Mouse (Mus musculus) testis, postnatal 14 days (tissue): ENCODE data around the gene Gm5475.
"Not testable (repeated sequence)": the region's sequence is repeated elsewhere in the genome, so short reads cannot be mapped to it uniquely, and the experiment has no call there.

ENCODE experiments used
- DNase-seq: peaks from one replicate; pipeline ENCODE4 v3.0.0; 2021; ENCODE audit warnings: low spot score

The Gm5475 gene

DNA sequence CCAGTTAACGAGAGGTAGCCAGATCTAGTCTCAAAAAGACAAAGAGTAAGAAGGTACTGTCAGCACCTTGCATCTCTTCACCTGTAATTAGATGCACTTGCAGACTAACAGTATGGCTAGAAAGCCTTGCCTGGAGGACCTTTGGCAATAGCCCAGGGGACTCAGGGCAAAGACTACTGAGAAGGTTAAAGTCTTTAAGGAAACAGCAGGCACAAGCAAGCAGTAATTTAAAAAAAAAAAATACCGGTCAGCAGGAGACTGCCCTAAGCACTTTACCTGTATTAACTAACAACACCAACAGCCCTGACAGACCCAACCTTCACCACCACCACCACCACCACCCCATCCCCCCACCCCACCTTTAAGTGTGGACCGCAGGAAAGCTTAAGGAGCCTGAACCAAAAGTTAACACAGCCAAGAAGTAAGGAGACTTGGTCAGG lies at the start of gene Gm5475:
Gene Gm5475, plus strand, starts transcription at position 390 of the 440 bp plus-strand sequence.
- not testable (repeated sequence) for DNase-seq

DNA sequence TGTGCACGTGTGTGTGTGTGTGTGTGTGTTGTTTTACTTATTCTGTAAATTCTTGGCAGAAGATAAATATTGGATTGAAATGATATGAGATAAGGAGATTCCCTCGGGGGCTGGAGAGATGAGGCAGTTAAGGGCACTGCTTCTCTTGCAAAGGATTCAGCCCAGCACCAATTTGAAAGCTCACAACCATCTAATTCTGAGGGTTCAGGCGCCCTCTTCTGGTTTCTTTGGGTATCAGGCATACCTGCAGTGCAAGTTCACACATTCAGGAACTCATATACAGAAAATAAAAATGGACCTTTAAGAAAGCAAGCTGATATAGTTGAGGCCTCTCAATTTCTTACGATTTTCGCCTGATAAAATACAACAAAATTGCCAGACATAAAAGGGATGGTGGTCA lies 46.9 kb upstream of the Gm5475 start:
- DNase-seq, result no peak

DNA sequence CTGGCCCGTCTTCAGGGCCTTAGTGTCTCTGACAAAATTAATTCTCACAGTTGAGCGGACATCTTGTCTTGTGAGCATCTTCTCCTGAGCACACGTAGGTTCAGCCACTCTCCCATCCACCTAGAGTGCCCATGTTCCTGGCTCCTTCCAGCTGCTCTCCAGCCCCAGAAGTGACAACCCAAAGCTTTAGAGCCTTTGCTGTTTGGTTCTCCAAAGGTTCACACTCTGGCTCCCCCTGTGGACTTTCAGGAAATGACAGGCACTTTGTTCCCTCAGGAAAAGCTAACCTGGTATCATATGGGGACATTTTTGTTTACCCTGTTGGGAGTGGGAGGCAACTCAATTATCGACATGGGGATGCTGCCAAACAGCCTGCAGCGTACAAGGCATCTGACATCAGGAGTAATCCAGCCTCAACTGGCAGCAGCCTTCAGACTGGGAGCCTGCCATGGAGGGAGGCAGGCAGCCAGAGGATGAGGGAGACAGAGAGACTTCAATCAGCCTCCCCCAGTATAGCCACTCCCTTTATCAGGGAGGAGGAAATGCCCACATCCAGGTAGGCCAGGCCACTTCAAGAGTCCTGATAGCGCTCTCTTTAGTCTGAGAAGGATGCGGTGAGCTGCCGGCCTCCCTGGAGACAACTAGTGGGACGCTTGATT lies 44.0 kb upstream of the Gm5475 start:
- DNase-seq, result not testable (repeated sequence)

DNA sequence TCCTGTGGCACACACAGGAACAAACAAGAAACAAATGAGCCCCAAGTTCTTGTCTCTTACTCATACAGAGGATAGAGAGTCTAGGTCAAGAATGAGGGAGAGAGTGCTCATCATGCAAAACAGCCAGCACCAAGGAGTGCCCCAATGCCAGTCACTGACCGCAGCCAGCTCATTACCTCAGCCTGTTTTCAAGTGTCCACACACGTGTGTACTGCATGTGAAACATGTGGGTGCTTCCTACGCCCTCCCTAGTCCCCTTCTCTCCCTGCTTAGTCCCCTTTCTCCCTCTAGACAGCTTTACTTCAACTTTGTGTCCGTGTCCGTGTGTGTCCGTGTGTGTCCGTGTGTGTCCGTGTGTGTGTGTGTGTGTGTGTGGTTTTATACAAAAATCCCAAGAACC lies 42.3 kb upstream of the Gm5475 start:
- no peak for DNase-seq

DNA sequence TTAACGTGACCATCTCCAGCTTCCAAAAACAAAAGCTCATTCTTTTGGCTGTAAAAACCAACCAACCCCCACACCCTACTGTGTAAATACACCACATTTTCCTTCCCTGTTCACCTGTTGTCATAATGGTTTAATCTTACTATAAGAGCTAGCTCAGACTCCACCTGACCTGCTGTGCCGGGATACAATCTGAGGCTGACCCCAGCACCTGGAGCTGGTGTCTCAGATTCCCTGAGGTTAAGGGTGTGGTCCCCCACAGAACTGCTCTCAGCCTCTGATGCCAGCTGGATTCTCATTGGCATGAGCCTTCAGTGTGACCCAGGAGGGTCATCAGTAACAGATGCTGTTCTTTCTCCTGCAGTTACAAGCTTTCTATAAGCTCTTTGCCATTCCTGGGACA lies 41.8 kb upstream of the Gm5475 start:
- no peak for DNase-seq

DNA sequence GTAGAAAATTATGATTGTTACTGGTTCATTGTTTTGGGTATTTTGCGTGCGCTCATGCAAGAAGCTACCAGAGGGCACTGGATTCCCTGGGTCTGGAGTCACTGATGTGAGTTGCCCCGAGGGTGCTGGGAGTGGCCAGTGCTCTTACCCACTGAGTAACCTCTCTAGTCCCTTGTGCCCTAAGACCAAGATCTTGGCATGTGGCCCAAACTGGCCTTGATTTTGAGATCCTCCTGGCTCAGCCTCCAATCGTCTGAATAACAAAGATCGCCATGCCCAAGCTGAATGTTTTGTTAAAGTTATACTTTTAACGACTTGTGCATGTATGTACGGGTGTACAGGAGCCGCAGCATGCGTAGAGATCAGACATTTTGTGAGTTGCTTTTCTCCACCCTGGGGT lies 36.2 kb upstream of the Gm5475 start:
- DNase-seq, result no peak

DNA sequence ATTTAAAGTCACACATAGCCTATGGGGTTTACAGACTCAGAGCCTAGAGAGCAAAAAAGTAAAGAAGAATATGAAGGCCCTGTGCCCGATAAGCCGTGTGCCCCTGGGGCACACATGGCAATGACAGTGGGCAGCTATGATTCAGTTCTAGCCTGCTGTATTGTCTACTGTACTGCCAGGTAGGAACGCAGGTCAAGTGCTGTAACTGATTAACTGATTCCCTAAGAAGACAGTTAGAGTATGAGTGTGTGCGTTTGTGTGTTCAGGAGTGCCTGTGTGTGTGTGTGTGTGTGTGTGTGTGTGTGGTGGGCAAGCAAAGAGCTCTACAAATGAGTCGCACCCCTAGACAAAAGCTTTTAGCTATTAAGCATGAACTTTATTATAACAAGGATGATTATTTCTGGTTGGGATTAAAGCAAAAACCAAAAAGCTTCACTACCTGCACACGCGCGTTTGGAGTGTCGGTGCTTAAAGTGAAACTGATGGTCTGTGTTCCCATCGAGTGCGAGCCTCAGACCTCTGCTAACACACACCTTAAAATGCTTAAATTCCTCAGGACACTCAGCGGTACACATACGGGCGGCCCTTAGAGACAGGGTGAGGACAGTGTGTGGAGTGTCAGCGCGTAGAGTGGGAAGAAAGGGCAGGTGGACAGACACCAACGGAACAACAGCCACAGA lies 34.3 kb upstream of the Gm5475 start:
- no peak for DNase-seq

DNA sequence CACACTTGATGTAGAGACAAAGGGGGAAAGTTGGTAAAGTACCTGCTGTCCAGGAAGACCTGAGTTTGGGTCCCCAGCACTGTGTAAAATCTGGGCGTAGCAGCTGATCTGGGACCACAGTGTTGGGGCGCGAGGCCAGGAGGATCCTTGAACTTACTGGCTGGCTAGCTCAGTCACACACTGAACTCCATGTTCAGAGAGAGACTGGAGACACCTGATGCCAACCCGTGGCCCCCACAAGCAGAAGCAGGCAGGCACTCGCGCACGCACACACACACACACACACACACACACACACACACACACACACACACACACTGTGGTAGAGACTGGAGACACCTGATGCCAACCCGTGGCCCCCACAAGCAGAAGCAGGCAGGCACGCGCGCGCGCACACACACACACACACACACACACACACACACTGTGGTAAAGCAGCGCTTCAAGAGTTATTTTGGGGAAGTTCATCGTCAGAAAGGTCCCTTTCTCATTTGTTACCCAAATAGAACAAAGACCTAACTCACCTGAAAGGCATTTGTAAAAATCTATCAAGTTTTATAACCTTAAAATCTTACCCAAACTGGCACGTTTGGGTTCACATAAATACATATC lies 33.6 kb upstream of the Gm5475 start:
- no peak for DNase-seq

DNA sequence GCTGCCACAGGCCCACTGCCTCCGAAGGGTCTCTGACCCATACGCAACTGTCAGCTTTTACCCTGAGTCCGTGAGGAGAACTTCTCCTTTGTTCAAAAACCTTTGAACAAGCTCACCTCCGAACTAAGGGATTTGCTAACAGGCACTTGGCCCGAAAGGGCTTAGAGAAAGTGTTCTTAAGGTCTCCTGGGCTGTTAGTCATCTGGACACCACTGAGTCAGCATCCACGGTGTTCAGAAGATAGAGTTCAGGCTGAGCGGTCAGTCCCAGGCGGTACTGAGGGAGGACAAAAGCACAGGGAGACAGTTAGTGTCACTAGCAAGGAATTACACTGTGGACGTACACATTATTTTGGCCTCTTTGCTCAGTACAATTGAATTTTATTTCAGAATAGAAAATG lies 33.1 kb upstream of the Gm5475 start:
- no peak for DNase-seq

DNA sequence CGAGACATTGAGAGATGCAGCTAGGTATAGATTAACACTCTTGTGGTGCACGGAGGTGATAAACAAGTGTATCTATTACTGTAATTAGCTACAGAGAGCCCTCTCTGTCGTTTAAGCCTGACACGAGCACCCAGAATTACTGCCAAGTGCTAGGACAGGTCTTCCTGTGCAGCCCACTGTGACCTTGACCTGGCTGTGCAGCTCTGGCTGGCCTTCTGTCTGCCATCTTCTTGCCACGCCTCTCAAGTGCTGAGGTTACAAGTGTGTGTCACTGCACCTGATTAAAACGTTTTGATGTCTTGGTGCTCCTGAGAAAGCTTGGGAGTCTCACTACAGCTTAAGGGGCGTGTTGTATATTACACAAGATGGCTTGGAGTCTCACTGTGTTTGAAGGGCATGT lies 30.9 kb upstream of the Gm5475 start:
- no peak for DNase-seq

DNA sequence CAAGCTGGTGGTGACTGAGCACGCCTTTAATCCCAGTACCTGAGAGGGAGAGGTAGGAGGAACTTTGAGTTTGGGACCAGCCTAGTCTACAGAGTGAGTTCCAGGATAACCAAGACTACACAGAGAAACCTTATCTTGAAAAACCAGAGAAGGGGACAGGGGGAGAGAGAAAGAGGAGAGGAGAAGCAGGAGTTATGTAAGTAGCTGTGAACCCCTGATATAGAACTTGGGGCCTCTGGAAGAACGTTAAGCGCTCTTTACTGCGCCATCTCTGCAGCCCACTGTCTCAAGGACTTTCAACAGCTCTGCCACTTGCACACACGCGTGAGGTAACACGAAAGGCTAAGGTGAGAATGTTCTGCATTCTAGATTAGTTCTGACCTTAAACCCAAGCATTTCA lies 30.3 kb upstream of the Gm5475 start:
- DNase-seq, result no peak

DNA sequence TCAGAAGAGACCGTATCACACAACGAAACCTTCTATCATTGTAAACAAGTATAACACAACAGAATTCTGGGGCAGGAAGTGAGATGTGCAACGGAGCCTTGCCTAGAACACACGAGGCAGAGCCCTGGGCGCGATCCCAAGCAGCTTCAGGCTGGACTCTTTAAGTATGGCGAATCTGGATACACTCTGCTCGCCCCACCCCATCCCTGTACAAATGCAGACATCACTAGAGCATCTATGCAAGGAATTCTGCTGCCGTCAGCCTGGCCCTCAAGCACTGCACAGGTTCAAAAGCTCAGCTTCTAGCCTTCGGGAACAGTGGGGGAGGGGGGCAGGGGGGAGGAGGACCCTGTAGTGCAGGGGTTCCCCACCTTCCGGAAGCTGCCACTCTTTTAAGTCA lies 28.9 kb upstream of the Gm5475 start:
- no peak for DNase-seq

DNA sequence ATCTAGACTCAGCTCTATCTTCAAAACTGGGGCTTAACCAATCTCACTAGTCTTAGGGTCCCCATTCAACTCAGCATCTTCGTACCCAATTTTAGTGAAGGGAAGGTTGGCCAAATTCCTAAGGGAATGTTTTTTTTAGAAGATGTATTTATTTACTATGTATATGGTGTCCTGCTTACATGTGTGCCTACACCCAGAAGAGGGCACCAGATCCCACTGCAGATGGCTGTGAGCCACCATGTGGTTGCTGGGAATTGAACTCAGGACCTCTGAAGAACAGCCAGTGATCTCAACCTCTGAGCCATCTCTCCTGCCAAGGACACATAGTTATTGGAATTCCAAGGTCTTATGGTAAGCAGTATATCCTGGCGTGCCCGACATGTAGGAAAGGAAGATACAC lies 26.4 kb upstream of the Gm5475 start:
- DNase-seq, result no peak

DNA sequence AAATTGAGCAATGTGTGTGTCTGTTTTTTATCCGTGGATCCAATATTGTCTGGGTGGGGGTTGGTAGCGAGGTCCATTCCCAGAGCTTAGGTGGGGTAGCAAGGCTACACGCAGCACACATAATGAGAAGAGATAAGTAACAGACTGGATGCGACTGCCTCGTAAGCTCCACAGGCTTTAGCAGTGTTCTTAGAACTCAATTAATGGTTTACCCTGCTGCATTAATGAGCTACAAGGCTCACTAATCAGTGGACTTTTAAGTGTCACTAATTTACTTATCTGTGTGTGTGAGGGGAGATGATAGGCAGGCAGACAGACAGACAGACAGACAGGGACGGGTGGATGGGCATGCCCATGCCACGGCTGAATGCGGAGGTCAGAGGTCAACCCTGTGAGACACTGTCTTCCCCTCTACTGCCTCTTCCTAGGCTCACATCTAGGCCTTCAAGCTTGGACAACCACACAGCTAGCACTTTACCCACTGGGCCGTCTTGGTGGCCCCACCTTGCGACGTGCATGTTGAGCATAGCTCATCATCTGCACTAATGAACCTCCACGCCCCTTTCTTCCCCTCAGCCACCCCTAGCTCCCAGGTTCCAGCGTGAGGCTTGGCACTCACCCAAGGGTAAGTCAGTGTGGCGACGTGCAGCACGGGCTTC lies 21.2 kb upstream of the Gm5475 start:
- no peak for DNase-seq

DNA sequence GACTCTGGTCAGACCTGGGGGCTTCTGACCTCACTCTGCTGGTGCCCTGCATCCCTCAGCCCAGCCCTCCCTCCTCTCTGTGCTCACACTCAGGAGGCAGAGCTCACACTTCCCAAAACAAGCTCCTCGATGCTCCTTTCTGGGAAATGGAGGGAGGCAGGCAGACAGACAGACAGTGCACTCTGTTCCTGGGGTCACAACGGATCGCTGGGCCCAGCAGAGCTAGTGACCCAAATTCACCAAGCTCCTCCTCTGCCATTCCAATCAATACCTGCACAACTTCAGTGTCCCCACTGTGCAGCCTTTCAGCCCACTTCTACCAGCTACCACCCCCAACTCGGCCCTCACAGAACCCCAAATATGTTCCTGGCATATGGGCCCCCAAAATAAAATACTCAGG lies 20.1 kb upstream of the Gm5475 start:
- no peak for DNase-seq

DNA sequence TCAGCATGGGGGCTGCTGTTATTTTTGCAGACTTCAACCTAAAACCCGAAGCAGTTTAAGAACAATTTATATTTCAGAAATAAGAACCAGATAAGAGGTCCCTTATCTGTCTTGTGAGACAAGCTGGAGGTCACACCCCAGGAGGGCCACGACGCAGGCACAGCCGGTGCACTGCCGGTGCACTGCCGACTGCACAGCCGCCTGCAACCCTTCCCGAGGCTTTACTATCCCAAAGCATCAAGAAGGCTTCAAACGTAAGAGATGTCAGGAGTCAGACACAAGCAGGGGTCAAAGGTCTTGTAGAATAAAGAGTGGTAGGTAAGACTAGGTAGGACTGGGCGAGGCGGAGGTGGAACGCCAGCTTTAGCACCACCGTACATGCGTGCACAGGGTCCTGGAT lies 19.6 kb upstream of the Gm5475 start:
- DNase-seq, result no peak

DNA sequence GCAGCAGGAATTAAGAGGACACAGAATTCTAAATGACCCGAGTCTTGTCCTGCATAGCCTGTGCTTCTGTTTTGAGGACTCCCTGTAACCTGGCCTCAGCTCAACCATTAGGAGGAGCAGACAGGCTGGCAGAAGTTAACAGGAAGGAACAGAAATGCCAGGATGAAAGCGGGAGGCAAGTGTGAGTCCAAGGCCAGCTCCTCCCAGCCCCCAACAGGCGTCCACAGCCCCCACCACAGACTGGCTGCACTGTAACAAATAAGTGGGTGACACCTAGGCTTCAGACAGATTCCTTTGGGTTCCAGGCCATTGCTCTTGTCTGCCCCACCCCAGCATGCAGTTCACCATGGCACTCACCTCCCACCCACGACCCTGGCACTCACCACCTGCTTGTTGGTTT lies 19.1 kb upstream of the Gm5475 start:
- no peak for DNase-seq

DNA sequence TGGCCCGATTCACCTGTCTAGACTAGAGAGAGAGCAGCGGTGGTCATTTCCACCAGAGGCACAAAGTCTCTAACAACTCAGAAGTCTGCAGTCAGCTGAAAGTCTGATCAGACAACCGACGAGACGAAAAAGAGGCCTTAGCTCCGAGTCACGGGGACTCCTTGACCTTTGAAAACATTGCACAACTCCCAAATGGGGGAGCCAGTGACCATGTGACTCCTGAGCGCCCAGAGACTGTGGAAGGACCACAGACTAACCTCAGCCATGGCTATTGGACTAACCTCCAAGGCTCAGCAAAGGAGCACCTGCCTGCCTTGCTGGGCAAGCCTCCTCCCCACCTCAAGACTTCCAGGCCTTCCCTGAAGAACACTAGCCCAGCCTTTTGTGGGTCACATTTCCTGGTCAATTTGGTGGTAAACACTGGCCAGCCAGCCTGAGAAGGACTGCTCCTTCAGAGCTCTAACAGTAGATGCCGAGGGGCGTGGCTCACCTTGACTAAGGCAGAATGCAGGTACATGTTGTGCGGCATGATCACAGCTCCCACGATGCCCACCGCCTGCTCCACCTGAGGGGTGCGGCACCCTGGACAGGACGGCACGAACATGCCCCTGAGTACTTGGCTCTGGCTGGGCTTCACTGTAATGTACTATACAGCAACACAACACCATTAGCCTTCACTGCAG lies 18.5 kb upstream of the Gm5475 start:
- DNase-seq, result no peak

DNA sequence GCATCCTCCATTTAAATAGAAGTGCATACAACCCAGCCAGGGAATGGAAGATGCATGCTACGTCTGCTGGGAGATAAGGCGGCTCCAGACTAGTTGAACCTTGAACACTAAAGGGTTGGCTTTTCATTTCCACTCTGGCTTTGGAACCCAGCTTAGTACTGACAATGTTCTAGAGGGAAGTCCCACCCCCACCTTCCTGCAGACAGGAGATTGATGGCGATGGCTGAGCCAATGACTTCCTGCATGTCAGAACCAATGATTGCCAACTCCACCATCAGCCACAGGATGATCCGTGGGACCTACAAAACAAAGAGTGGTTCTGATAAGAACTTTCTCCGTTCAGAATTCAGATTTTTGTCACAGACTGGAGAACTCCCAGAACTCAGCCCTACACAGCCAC lies 15.9 kb upstream of the Gm5475 start:
- no peak for DNase-seq

DNA sequence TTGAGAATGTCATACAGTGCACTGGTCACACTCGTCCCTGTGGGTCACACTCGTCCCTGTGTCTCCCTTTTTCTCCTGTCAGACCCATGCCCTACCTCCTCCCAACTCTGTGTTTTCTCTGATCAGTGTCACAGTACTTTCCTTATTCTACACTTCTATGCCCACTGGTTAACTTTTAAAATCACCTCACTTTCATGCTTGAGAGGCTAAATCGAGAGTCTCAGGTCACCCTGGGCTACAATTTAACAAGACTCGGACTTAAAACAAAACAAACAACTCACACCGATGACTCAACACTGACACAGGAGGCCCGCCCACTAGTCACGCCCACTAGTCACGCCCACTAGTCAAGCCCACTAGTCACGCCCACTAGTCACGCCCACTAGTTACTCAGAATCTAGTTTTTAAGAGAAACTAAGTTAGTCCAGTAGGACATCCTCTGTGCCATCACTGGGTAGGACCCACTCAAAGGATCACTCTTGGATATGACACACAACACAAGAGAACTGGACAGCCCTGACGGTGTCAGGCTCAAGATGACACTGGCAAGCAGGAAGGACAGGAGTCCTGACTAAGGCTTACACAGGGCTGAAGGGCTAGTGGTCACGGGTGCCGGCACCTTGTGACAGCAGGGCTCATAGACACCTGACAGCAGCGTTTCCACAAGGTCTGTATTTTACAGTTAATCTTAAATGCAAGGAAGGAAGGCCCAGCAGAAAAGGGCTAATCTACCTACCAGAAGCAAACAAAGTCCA lies 10.9 kb upstream of the Gm5475 start:
- DNase-seq, result no peak

DNA sequence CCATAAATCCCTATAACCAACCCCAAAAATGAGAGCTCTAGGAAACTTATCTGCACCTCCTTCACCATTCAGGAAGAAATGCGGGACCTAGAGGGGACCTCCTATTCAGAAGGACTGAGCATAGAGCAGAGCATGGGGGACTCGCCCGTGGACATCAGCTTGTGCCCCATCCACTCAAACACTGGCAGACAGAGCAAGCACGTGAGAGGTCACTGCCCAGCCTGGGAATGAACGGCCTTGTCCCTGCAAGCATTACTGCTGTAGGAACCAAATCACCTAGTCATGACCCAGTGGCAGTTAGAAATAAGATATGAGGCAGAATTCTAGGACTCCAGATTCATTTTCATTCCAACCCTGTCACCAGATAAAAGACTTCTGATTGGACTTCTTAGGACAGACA lies 10.2 kb upstream of the Gm5475 start:
- DNase-seq, result no peak

DNA sequence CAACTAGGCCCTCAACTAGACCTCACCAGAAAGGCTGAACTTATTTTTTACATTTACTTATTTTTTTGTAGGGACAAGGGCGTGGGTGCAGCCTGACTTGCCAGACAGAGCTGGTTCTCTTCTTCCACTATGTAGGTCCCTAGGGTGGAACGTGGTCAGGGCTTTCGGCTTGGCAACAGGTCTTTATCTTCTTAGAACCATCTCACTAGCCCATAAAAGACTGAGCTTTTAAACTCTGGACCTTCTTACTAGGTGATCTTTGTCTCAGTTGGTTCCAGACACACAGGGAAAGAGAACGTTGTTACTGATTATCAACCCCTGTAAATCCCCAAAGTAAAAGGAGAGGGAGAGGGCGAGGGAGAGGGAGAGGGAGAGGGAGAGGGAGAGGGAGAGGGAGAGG lies 8.6 kb upstream of the Gm5475 start:
- no peak for DNase-seq
